Mouse (Mus musculus) heart, adult 2 months (tissue): ENCODE measurements around the gene Plcg2.

Experiments
- CTCF ChIP-seq: fragments of 200-600 bp; IDR thresholded peaks from 2 replicates; pipeline ENCODE4 v1.8.1; 2022; ENCODE audit warnings: antibody characterized with exemption, mild to moderate bottlenecking, moderate library complexity
- POLR2A ChIP-seq: fragments of 200-500 bp; IDR thresholded peaks from 2 replicates; pipeline ENCODE4 v1.6.1; 2011; ENCODE audit warnings: mild to moderate bottlenecking, low read depth, low read length, control low read depth; ENCODE audit not compliant: insufficient read depth

DNA sequence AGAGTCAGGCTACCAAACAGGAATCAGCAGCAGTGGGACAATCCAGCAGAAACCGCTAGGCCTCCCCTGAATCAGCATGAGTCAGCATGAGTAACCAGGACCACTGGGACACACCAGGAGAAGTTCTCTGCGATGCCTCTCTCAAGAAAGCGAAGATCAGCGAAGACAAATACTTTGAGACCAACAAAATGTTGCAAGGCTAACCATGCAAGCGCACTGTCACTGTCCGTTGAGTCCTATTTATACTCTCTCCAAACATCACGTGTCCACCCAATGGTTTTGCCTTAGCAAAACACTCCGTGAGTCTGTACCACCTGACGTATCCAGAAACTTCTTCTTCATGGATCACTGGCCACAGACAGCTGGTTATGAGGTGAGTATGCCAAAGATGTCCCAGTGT, 18.1 kb upstream of the Plcg2 start:
- no peak for TF ChIP-seq POLR2A
- no peak for TF ChIP-seq CTCF
